Mouse (Mus musculus) myocyte (in vitro differentiated cells): ENCODE measurements around the gene Gm6880. TPM values are rescaled to one million over a fixed set of nuclear protein-coding genes. Genes with fewer than 3 reads are reported as not detected.
"Not testable (repeated sequence)": the region's sequence is repeated elsewhere in the genome, so short reads cannot be mapped to it uniquely, and the experiment has no call there.

Experiments
- H3K27me3 ChIP-seq: one replicate; pipeline ENCODE4 v1.6.1; 2011; ENCODE audit not compliant: control insufficient read depth, insufficient read depth, insufficient read length
- H3K36me3 ChIP-seq: one replicate; pipeline ENCODE4 v1.6.1; 2011; ENCODE audit not compliant: control insufficient read depth, insufficient read depth
- H3K4me2 ChIP-seq: one replicate; pipeline ENCODE4 v1.6.1; 2011; ENCODE audit warnings: low read depth, control low read depth
- H3K4me3 ChIP-seq: one replicate; pipeline ENCODE4 v1.5.1; 2011; ENCODE audit warnings: mild to moderate bottlenecking, control low read depth, moderate library complexity
- H3K79me2 ChIP-seq: one replicate; pipeline ENCODE4 v1.6.1; 2011; ENCODE audit not compliant: control insufficient read depth, insufficient read depth
- H3ac ChIP-seq: one replicate; pipeline ENCODE4 v1.6.1; 2011; ENCODE audit not compliant: control insufficient read depth, insufficient read length
- CEBPB ChIP-seq: IDR thresholded peaks from 2 replicates; pipeline ENCODE4 v1.6.1; 2011; ENCODE audit warnings: mild to moderate bottlenecking, moderate library complexity; ENCODE audit not compliant: poor library complexity, insufficient read depth, severe bottlenecking
- E2F4 ChIP-seq: IDR thresholded peaks from one replicate; pipeline ENCODE4 v1.6.1; 2011; ENCODE audit warnings: mild to moderate bottlenecking, control low read depth, moderate library complexity; ENCODE audit not compliant: insufficient read depth
- MAX ChIP-seq: IDR thresholded peaks from one replicate; pipeline ENCODE4 v1.6.1; 2011; ENCODE audit warnings: low read depth, mild to moderate bottlenecking, control low read depth
- MYOD1 ChIP-seq, 3 experiments: IDR thresholded peaks; one replicate each; pipeline ENCODE4 v1.6.1; 2011; ENCODE audit warnings: control low read depth in 2 of 3, low read depth in 2 of 3, mild to moderate bottlenecking in 2 of 3, moderate library complexity in 1 of 3; ENCODE audit not compliant: insufficient read length in 2 of 3, control insufficient read depth in 1 of 3
- MYOG ChIP-seq, 3 experiments: IDR thresholded peaks; one replicate each; pipeline ENCODE4 v1.6.1; 2011; ENCODE audit warnings: control low read depth in 2 of 3, low read depth in 2 of 3, mild to moderate bottlenecking in 2 of 3; ENCODE audit not compliant: insufficient read length in 2 of 3, control insufficient read depth in 1 of 3, insufficient read depth in 1 of 3
- POLR2A ChIP-seq: IDR thresholded peaks from one replicate; pipeline ENCODE4 v1.6.1; 2011; ENCODE audit warnings: low read depth, mild to moderate bottlenecking, control low read depth, moderate library complexity; ENCODE audit not compliant: insufficient read length
- POLR2AphosphoS2 ChIP-seq: IDR thresholded peaks from one replicate; pipeline ENCODE4 v1.6.1; 2011; ENCODE audit warnings: low read depth, control low read depth; ENCODE audit not compliant: insufficient read length
- REST ChIP-seq: IDR thresholded peaks from one replicate; pipeline ENCODE4 v1.6.1; 2011; ENCODE audit warnings: mild to moderate bottlenecking, control low read depth, moderate library complexity; ENCODE audit not compliant: insufficient read depth, insufficient read length
- SRF ChIP-seq: IDR thresholded peaks from one replicate; pipeline ENCODE4 v1.6.1; 2011; ENCODE audit warnings: low read depth; ENCODE audit not compliant: control insufficient read depth, insufficient read length
- TCF12 ChIP-seq: IDR thresholded peaks from one replicate; pipeline ENCODE4 v1.6.1; 2011; ENCODE audit warnings: mild to moderate bottlenecking, control low read depth; ENCODE audit not compliant: poor library complexity, insufficient read depth, severe bottlenecking
- TCF3 ChIP-seq: IDR thresholded peaks from one replicate; pipeline ENCODE4 v1.6.1; 2011; ENCODE audit warnings: low read depth, control low read depth; ENCODE audit not compliant: insufficient read length
- USF1 ChIP-seq: IDR thresholded peaks from one replicate; pipeline ENCODE4 v1.6.1; 2011; ENCODE audit warnings: low read depth, mild to moderate bottlenecking, control low read depth, moderate library complexity
- polyA plus RNA-seq: library from polyadenylated mRNA; unstranded; fragments of >200 nt; fragmentation: generic; extraction: Trizol; gene quantifications from one replicate; pipeline ENCODE4 v1.2.1, GENCODE M21; 2012; ENCODE audit warnings: missing spikeins

Gm6880 gene
- polyA plus RNA-seq, result not detected

DNA sequence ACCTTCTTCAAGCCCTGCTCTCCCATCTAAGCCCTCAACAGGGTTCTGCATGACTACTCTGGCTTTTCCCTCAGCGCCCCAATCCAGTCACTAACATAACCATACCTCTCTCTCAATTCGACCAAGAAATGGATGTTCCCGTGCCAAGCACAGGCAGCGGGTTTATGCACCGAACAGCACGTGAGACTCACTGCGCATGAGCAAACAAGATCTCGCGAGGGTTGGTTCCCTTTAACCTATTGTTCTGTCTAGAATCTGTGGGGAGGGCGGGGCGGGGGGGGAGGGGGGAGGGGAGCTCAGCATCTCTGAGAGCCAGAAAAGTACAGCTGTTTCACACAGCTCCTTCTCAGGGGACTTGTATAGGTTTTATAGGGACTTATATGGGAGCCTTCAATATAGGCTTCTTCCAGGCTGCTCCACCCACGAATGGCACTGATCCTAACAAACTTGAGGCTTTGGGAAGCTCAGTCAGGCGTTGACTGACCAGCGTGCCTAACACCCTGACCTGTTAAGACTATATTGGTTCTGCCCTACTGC is at the start of gene Gm6880:
TSS of gene Gm6880 (minus strand) at position 51 of the 537 bp plus-strand sequence.
- H3K79me2 ChIP-seq, H3ac ChIP-seq, H3K27me3 ChIP-seq, H3K4me2 ChIP-seq, H3K4me3 ChIP-seq, H3K36me3 ChIP-seq: not testable (repeated sequence)

GRCm38 (mm10) chrX:74517461-74517860 is 36.3 kb upstream of the Gm6880 start:
- H3K36me3 ChIP-seq, H3ac ChIP-seq, H3K79me2 ChIP-seq, H3K4me3 ChIP-seq, H3K4me2 ChIP-seq, H3K27me3 ChIP-seq: not testable (repeated sequence)

DNA sequence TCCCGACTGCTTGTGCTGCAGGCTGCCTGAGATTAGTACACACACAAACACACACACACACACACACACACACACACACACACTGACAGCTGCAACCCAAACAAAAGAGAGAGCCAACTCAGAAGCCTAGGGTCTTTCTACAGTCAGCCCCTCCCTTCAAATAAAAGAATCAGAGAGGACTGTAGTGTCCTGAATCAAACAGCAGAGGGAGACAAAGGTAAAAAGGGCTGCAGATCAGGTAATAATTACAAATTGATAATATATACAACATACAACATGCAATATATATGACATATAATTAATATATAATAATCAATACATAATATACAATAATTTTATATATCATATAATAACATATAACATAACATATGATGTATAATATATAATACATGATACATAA is 15.9 kb upstream of the Gm6880 start:
- Histone ChIP-seq H3K4me3 (no peak overlapping the region), H3K79me2 (no peaks in the 10 kb centered on the region), H3K27me3 (no peaks in the 10 kb centered on the region), H3ac (no peak overlapping the region), H3K36me3 (no peaks in the 10 kb centered on the region), H3K4me2 (no peak overlapping the region)
- TF ChIP-seq TCF12 (no peak), USF1 (no peak), CEBPB (no peak)

GRCm38 (mm10) chrX:74452773-74453172 is 28.4 kb downstream of the Gm6880 start:
- TF ChIP-seq MYOG (IDR thresholded peaks at IDR 0.05; ENCODE audit: control insufficient read depth in 1 of 3, insufficient read depth in 1 of 3, insufficient read length in 2 of 3, low read depth in 2 of 3) (no peak), MAX (no peak), TCF3 (no peak), E2F4 (no peak), POLR2A (no peak), SRF (no peak), MYOD1 (IDR thresholded peaks at IDR 0.05; ENCODE audit: control insufficient read depth in 1 of 3, insufficient read length in 2 of 3, low read depth in 2 of 3) (no peak), POLR2AphosphoS2 (no peak), USF1 (no peak), TCF12 (no peak), CEBPB (no peak), REST (no peak)
- no peak overlapping the region for H3K4me2 ChIP-seq
- H3K27me3 ChIP-seq, result no peaks in the 10 kb centered on the region

GRCm38 (mm10) chrX:74451157-74451912 is 29.9 kb downstream of the Gm6880 start:
- no peaks in the 10 kb centered on the region for H3K79me2 ChIP-seq
- H3K4me3 ChIP-seq, result no peak overlapping the region
- no peaks in the 10 kb centered on the region for H3K36me3 ChIP-seq
- H3K4me2 ChIP-seq, result no peak overlapping the region
- TF ChIP-seq SRF, result no peak
- no peak for TF ChIP-seq TCF12
- TF ChIP-seq USF1, result no peak
- TF ChIP-seq MYOG (IDR thresholded peaks at IDR 0.05; ENCODE audit: control insufficient read depth in 1 of 3, insufficient read depth in 1 of 3, insufficient read length in 2 of 3, low read depth in 2 of 3), result no peak
- no peaks in the 10 kb centered on the region for H3K27me3 ChIP-seq
- H3ac ChIP-seq, result no peak overlapping the region

More at GRCm38 (mm10) chrX:74452773-74453172, 28.4 kb downstream of the Gm6880 start:
- no peaks in the 10 kb centered on the region for H3K79me2 ChIP-seq
- no peaks in the 10 kb centered on the region for H3K36me3 ChIP-seq
- no peak overlapping the region for H3ac ChIP-seq
- H3K4me3 ChIP-seq, result no peak overlapping the region

Other genes with a start within 250 kb of the Gm6880 start
- 545 TPM for gene Flna, start 231.6 kb downstream of the Gm6880 start, polyA plus RNA-seq
- 67.1 TPM for gene Emd, start 226.7 kb downstream of the Gm6880 start, polyA plus RNA-seq
- gene Rpl10, start 210.6 kb downstream of the Gm6880 start, polyA plus RNA-seq, result 2,470 TPM
- gene Taz, start 199.5 kb downstream of the Gm6880 start, polyA plus RNA-seq, result 28.2 TPM
- 17.0 TPM for gene Dnase1l1, start 199.1 kb downstream of the Gm6880 start, polyA plus RNA-seq
- gene Atp6ap1, start 184.3 kb downstream of the Gm6880 start, polyA plus RNA-seq, result 178 TPM
- 83.9 TPM for gene Gdi1, start 176.4 kb downstream of the Gm6880 start, polyA plus RNA-seq
- 62.2 TPM for gene Fam50a, start 168.4 kb downstream of the Gm6880 start, polyA plus RNA-seq
- gene Plxna3, start 152.3 kb downstream of the Gm6880 start, polyA plus RNA-seq, result 12.8 TPM
- gene Lage3, start 127.8 kb downstream of the Gm6880 start, polyA plus RNA-seq, result 41.6 TPM
- 51.5 TPM for gene Ubl4a, start 108.2 kb downstream of the Gm6880 start, polyA plus RNA-seq
- gene Slc10a3, start 108.0 kb downstream of the Gm6880 start, polyA plus RNA-seq, result 11.2 TPM
- 19.5 TPM for gene Fam3a, start 88.1 kb downstream of the Gm6880 start, polyA plus RNA-seq
- gene Ikbkg, start 88.1 kb downstream of the Gm6880 start, polyA plus RNA-seq, result 24.7 TPM
- 62.2 TPM for gene G6pdx, start 52.2 kb downstream of the Gm6880 start, polyA plus RNA-seq
- gene Olfr1326-ps1, start 93.5 kb upstream of the Gm6880 start, polyA plus RNA-seq, result not detected
- gene Olfr1325, start 111.3 kb upstream of the Gm6880 start, polyA plus RNA-seq, result not detected
- not detected for gene Gm5640, start 164.2 kb upstream of the Gm6880 start, polyA plus RNA-seq